Mouse (Mus musculus): ENCODE results near the gene Pde11a.

Pde11a gene

DNA sequence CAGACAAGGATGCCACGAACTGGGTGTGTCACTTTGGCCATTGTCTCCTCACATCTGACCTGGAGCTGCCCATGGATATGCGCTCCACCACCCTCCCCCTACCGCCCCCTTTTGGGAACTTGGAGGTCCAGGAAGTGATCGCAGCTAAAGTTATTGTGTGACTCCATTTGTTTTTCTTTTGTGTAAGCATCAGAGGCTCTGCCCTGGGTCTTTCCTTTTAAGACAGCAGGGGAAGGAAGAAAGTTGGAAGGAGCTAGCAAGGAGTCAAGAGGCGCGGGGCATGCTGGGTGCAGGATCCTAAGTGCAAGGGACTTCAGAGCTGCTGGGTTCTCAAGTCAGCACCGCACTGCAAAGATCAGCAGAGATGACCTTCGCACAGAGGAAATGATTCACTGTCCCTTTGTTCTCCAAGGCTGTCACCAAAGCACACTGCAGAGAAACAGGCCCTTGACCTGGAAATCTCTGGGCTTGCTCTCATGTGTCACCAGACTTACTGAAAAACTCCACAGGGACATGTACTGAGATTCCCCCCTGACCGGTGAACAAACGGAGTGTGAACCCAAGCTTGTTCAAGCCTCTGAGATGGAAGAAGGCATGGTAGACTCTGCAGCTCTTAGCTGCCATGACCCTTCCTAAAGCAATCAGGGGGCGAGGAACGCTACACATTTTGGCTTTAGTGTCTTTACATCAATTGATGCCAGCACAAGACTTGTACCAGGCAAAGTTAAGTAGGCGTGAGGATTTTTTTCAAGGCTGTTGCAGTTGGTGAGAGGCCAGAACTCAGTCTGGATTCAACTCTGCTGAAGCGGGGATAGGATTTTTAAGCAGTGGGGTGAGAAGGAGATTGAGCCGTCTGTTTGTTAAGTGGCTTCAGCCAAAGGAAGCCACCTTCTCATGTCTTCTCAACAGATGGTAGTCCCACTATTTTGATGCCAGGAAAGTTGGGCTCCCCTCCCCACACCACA lies 377.9 kb downstream of the Pde11a start:
- no peak for DNase-seq (ENCODE audit: low read depth, low spot score)

DNA sequence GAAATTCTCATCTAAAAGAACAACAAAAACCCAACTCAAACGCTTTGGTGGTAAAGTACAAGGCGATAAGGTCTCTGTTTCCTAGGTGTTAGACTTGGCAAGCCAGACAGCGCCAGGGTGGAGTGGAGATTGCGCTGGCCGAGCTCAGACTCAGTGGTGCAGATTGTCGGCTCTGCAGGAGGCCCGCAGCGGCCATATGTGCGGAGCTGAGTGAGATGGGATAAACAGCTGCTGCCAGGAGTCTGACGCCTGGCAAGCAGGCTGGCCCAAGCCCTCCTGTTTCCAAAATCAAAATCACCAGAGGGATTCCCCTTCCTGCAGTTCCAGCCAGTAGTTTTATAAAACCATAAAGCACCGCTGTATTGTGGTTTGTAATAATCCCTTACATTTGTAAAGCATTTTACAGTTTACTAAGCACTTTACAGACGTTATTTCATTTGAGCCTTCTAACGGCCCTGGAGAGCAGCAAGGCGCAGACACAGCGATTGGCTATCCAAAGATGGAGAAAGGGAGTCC lies 378.7 kb downstream of the Pde11a start:
- DNase-seq (ENCODE audit: low read depth, low spot score) = no peak

DNA sequence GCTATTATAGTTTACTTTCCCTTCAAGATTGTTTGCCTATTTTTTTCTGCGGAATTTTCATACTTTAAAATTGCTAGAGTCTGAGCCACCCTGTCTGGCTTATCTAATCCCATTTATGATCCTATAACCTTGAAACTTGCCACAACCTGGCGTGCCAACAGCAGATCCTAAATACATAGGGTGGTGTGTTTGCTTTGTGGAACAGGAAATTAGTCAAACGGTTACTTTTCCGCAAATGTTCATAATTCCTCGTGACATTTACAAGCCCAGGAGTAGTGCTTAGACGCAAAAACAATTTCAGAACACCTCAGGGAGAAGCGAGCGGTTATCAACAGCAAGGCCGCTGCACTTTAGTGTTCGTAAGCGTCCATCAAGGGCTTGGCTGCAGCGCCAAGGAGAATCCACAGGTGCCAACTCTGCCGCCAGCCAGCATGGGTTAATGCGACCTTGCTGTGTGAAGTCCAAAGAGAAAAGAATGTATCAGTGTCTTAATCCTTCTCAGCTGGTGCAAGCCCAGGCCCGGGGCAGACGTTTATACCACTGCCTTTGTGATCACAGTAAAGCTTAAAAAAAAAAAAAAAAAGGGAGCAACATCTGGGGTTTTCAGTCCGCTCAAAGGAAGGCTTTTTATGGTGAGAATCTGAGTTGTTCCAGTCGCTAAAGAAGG lies 379.3 kb downstream of the Pde11a start:
- DNase-seq (ENCODE audit: low read depth, low spot score) = no peak

DNA sequence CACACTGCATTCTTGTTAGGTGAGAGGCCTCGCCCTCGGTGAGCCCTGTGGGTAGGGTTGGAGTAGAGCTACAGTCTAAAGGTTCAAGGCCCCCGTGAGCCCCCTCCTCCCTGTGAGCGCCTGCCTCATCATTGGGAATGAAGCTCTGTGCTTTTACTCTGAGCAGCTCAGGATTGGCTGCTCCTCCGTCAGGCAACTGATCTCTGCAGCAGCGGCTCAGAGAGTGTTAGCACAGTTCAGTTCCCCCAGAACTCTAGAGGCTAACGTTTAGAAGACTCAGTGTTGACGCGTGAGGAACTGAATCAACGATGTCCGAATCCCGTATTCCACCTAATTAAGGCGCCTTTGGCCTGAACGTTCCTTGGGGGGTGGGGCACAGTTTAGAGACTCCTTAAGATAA lies 382.9 kb downstream of the Pde11a start:
- no peak for DNase-seq (ENCODE audit: low read depth, low spot score)

DNA sequence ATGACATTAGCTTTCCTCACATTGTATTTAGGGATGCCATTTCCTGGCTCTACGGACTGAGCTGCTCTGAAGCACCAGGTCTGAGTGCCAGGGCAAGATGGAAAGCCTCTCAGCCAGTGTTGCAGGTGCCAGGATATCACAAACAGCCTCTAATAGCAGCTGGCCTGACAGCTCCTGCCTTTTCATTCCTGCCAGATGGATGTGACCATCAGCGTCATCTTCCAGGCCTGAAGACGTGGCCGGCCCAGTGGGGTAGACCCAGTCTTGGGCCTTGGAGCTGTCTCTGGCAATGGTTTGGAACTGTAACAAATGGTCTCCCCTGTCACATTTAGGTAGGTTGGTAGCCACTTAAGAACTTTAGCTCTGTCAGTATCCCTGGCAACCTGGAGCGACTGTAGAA lies 385.3 kb downstream of the Pde11a start:
- no peak for DNase-seq (ENCODE audit: low read depth, low spot score)

DNA sequence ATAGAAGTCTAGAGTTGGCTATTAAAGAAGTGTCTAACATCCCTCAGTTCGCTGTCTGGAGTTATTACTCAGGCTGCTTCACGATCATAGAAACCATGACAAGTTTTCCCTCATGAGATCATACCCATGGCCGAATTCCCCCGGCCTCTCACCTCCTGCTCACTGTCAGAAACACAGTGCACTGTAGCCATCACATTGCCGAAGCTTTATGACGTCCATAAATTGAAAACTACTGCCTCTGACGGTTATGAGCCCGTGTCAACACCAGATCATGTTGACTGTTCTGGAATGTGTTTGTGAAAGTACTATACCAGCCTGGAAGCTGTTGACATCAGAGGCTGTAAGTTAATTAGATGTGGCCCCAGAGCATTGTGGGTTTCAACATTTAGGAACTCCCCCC lies 387.9 kb downstream of the Pde11a start:
- no peak for DNase-seq (ENCODE audit: low read depth, low spot score)
